Mouse (Mus musculus) heart, postnatal 0 days (tissue): ENCODE measurements at regions not wholly inside any gene's neighbourhood (a gene's known extent, or its start where the extent isn't known, plus 50 kb on each side); places are given as distances from the start of the nearest gene placed in this dataset.

ENCODE experiments used
- CTCF ChIP-seq: IDR thresholded peaks from 2 replicates; pipeline ENCODE4 v1.5.1; 2016; ENCODE audit warnings: antibody characterized with exemption, control low read depth, low read depth
- EP300 ChIP-seq: IDR thresholded peaks from 2 replicates; pipeline ENCODE4 v1.6.1; 2016; ENCODE audit warnings: antibody characterized with exemption, low read depth

GRCm38 (mm10) chr7:69740495-69740894, 626.0 kb downstream of the Nr2f2 start:
- TF ChIP-seq CTCF (no peak), EP300 (no peak)
